Mouse (Mus musculus) lung, postnatal 0 days (tissue): Measurements from ENCODE around the gene Dennd1a.

Experiments used
- CTCF ChIP-seq: IDR thresholded peaks from 2 replicates; pipeline ENCODE4 v1.5.1; 2016; ENCODE audit warnings: antibody characterized with exemption, mild to moderate bottlenecking
- EP300 ChIP-seq: IDR thresholded peaks from 2 replicates; pipeline ENCODE4 v1.6.1; 2016; ENCODE audit warnings: antibody characterized with exemption, mild to moderate bottlenecking, control low read depth

- TF ChIP-seq CTCF (no peak), EP300 (no peak)
Measured at GRCm38 (mm10) chr2:38211426-38211825, 75.8 kb downstream of the Dennd1a start.
